Mouse (Mus musculus): ENCODE data around the gene Slc16a2.
"Not testable (repeated sequence)": the region's sequence is repeated elsewhere in the genome, so short reads cannot be mapped to it uniquely, and the experiment has no call there.

Gene Slc16a2

GRCm38 (mm10) chrX:103733091-103733490, 88.7 kb downstream of the Slc16a2 start:
- DNase-seq: no peak

- no peak for DNase-seq
Measured at GRCm38 (mm10) chrX:103732033-103732703, 89.6 kb downstream of the Slc16a2 start.

- DNase-seq: peak; percentile 52
Measured at GRCm38 (mm10) chrX:103722437-103722836, 99.3 kb downstream of the Slc16a2 start.

GRCm38 (mm10) chrX:103719618-103720185, 102.1 kb downstream of the Slc16a2 start:
- DNase-seq: no peak

- DNase-seq: no peak
Measured at GRCm38 (mm10) chrX:103712922-103713321, 108.9 kb downstream of the Slc16a2 start.

- no peak for DNase-seq
Measured at GRCm38 (mm10) chrX:103709671-103710070, 112.1 kb downstream of the Slc16a2 start.

- no peak for DNase-seq
Measured at GRCm38 (mm10) chrX:103708592-103708991, 113.2 kb downstream of the Slc16a2 start.

- DNase-seq: no peak
Measured at GRCm38 (mm10) chrX:103704611-103705010, 117.2 kb downstream of the Slc16a2 start.

- peak; percentile 13 for DNase-seq
Measured at GRCm38 (mm10) chrX:103704024-103704423, 117.8 kb downstream of the Slc16a2 start.

- no peak for DNase-seq
Measured at GRCm38 (mm10) chrX:103697796-103698195, 124.0 kb downstream of the Slc16a2 start.

- DNase-seq: no peak
Measured at GRCm38 (mm10) chrX:103696081-103696519, 125.7 kb downstream of the Slc16a2 start.

- DNase-seq: peak; percentile 58
Measured at GRCm38 (mm10) chrX:103695165-103695996, 126.4 kb downstream of the Slc16a2 start.

- DNase-seq: no peak
Measured at GRCm38 (mm10) chrX:103694787-103695164, 127.0 kb downstream of the Slc16a2 start.

- DNase-seq: no peak
Measured at GRCm38 (mm10) chrX:103694381-103694780, 127.4 kb downstream of the Slc16a2 start.

GRCm38 (mm10) chrX:103692916-103693315, 128.9 kb downstream of the Slc16a2 start:
- DNase-seq: no peak

GRCm38 (mm10) chrX:103688551-103688950, 133.2 kb downstream of the Slc16a2 start:
- DNase-seq: no peak

GRCm38 (mm10) chrX:103674674-103675073, 147.1 kb downstream of the Slc16a2 start:
- DNase-seq: peak; percentile 23

- no peak for DNase-seq
Measured at GRCm38 (mm10) chrX:103673761-103674160, 148.0 kb downstream of the Slc16a2 start.

- no peak for DNase-seq
Measured at GRCm38 (mm10) chrX:103670245-103670644, 151.5 kb downstream of the Slc16a2 start.

GRCm38 (mm10) chrX:103664445-103664844, 157.3 kb downstream of the Slc16a2 start:
- DNase-seq: not testable (repeated sequence)

- DNase-seq: no peak
Measured at GRCm38 (mm10) chrX:103658985-103659384, 162.8 kb downstream of the Slc16a2 start.

- DNase-seq: peak; percentile 81
Measured at GRCm38 (mm10) chrX:103653021-103653420, 168.8 kb downstream of the Slc16a2 start.

GRCm38 (mm10) chrX:103652048-103652447, 169.7 kb downstream of the Slc16a2 start:
- DNase-seq: no peak

Data from kidney, adult 18-20 months (tissue).